Mouse (Mus musculus): Measurements from ENCODE around the gene Hsd17b2.

Gene Hsd17b2

DNA sequence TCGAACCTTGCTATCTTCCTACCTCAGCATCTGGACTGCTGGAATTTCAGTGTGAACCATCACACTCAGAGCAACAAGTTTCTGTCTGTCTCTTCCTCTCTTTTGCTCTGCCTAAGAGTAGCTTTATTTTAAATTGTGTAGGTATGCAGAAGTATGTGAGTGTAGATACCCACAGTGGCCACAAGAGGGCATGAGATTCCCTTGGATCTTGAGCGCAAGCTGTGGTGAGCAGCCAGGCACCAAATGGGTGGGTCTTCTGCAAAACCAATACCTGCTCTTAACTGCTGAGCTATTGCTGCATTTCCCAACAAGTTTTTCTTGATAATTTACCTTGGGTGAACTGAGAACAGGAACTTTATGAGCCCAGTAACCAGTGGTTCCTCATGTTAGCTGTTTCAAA is 70.4 kb downstream of the Hsd17b2 start:
- DNase-seq (ENCODE audit: low spot score in 2 of 2) = no peak

DNA sequence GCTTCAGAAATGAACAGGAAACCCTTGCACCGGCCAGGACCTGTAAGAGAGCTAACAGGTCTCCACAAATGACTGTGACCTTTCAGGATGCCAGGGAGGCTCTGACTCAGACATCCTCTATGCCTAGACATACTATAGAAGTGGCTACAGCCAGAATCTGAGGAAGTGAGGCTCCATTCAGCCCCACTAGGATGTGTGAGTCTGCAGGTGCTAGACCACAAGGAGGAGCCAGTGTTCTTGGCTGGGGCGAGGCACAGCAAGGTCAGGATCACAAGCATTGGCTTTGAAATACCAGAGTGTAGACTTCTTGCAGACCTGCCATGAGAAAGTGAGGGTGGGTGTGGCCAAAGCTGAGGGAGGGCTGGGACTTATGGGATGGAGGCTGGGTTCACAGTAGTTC is 70.9 kb downstream of the Hsd17b2 start:
- no peak for DNase-seq (ENCODE audit: low spot score in 2 of 2)

DNA sequence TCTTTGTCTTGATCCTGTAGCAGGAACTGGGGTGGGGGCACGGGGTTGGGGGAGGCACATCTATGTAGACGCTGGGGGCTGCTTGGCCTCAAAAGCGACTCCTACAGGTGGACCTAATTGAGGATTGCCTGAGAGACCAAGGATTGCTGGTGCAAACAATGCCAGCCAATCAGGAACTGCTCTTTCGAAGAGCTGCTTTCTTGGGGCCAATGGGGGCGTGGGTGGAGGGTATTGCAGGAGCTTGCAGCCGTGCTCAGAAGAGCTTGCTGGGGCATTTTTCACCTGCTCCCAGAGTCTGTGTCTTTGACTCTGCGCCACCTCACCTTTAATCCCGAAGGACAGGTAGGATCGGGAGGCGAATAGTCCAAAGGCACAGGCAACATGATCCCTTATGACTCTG is 73.9 kb downstream of the Hsd17b2 start:
- no peak for DNase-seq (ENCODE audit: low spot score in 2 of 2)

DNA sequence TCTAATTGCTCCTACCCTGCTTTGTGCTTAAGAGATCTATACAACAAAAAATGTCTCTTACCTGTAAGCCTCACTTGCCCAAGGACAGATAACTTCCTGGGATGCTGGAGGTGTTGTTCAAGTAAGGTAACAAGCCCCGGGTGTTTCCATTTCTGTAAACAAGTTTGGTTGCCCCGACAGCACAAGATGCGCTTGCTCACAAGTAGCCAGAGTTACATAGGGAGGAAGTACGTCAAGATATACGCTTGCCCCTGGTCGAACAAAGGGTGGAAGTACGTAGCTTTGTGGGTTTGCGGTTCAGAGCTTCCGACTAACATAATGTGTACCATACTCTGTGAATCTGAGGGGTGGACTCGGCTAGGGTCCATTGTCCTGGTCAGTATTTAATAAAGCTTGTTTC is 74.4 kb downstream of the Hsd17b2 start:
- no peak for DNase-seq (ENCODE audit: low spot score in 2 of 2)

DNA sequence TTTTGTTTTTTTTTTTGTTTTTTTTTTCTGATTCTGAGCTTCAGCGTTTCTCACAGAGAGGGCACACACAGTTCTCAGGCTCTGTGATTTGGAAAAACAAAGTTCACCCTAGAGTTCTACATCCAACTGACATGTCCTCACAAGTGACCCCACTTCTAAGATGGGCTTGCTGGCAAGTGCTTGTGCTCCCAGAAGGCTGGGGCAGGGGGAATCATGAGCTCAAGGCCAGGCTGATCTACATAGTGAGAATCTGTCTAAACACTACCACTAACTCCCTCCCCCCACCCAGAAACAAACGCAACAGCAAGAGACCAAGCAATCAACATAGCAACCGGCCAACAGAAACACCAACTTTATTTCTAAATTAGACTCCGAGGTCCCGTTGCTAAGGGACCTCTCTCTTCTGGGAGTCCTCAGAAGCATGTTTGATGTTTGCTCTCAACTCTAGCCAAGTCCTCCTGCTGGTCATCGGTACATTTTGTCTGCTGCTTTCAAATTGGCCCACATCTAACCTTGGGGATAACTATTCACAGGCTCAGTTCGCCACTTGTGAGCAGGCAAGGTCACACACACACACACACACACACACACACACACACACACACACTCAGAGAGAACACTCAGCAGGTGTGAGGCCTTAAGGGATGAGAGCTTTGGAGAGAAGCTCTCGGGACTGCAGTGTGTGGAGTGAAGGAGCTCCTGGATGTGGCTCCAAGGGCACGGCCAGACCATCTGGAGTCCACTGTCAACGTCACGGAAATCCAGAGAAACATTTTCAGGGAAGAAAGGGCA is 77.0 kb downstream of the Hsd17b2 start:
- no peak for DNase-seq (ENCODE audit: low spot score in 2 of 2)

DNA sequence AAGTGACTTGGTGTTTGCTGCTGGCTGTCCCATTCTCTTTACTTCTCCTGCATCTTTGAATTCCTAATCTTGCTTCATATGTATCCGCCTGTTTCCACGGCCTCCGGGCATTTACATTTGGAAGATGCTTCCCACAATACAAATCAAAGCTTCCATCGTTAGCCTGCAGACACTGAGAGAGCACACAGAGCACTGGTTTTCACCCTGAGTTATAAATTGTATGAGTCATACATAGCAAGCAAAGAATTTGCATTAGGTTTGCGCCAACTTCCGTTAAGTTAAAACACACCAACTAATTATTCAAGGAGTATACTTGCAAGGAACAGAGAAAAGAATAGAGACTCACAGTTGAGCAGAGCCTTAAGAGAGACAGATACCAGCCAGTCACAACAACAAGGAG is 77.6 kb downstream of the Hsd17b2 start:
- no peak for DNase-seq (ENCODE audit: low spot score in 2 of 2)

- no peak for DNase-seq (ENCODE audit: low spot score in 2 of 2)
Measured at GRCm38 (mm10) chr8:117781375-117782129, 79.8 kb downstream of the Hsd17b2 start.

DNA sequence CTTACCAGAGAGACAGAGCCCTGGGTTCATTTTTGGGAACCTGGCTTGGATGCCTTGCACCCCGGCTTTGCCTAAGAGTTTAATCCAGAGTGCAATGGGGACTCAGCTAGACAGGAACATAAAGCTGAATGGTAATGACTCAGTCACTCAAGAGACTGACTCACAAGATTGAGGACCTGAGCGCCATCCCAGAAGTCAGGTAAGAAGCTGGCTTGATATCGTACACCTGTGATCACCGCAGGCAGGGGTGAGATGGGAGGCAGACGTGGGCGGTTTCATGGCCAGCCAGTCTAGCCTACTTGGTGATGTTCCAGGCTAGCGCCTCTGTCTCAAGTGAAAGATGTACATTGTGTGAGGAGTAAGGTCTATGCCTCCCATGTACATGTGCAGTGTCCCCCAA is 81.3 kb downstream of the Hsd17b2 start:
- DNase-seq (ENCODE audit: low spot score in 2 of 2) = no peak

GRCm38 (mm10) chr8:117786428-117786827 is 84.7 kb downstream of the Hsd17b2 start:
- no peak for DNase-seq (ENCODE audit: low spot score in 2 of 2)

- no peak for DNase-seq (ENCODE audit: low spot score in 2 of 2)
Measured at GRCm38 (mm10) chr8:117792616-117793144, 91.0 kb downstream of the Hsd17b2 start.

DNA sequence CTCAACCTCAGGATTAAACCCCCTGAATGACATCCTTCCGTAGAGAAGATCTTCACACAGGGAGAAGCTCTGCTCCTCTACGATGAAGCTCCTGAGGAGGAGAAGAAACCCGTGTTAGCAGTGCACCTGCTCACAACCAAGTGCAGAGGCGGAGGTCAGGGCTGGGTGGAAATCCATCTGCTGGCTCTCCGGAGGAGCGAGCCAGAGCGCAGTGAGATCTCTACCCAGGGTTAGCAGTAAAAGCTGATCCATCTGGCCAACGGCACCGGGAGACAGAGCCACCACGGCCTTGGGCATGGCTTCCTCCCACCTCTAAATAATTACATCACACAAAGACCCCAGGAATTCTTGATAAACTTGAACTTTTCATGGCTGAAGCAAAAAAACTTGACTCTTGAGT is 92.9 kb downstream of the Hsd17b2 start:
- no peak for DNase-seq (ENCODE audit: low spot score in 2 of 2)

- DNase-seq (ENCODE audit: low spot score in 2 of 2) = no peak
Measured at GRCm38 (mm10) chr8:117796464-117796863, 94.8 kb downstream of the Hsd17b2 start.

GRCm38 (mm10) chr8:117798066-117798465 is 96.4 kb downstream of the Hsd17b2 start:
- DNase-seq (ENCODE audit: low spot score in 2 of 2) = no peak

- peak; percentile 91 to 95 for DNase-seq (ENCODE audit: low spot score in 2 of 2)
Measured at GRCm38 (mm10) chr8:117801443-117802298, 100.0 kb downstream of the Hsd17b2 start, which contains the start of gene Mphosph6. Gene Mphosph6 (minus strand): TSS chr8:117801943.

DNA sequence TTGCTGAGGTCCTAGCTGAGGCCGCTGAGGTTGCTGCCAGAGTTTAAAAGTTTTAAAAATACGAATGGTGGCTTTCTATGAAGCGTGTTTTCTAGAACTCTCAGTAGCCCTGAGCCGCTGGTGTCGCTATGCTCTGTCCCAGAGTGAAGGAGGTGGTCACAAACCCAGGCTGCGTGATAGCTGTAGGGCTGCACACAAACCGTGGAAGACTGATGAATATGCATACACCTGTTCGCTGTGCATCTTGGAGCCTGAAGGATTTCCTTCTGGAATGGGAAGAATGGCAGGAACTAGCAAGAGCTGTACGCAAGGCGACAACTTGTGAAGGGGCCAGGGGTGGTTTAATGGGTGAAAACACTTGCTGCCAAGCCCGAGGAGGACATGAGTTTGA is 100.6 kb downstream of the Hsd17b2 start:
- DNase-seq (ENCODE audit: low spot score in 2 of 2) = no peak

- no peak for DNase-seq (ENCODE audit: low spot score in 2 of 2)
Measured at GRCm38 (mm10) chr8:117805419-117805818, 103.7 kb downstream of the Hsd17b2 start.

All from heart, adult 9 months (tissue).